Mouse (Mus musculus) cerebellum, adult 11 months (tissue): ENCODE data around the gene Cog5.
A peak's percentile ranks its signal among the peaks of the same experiment; 100 is the strongest.
"Not testable (repeated sequence)": the region's sequence is repeated elsewhere in the genome, so short reads cannot be mapped to it uniquely, and the experiment has no call there.

Source experiments
- DNase-seq: peaks from one replicate; pipeline ENCODE4 v3.0.0; 2022

Cog5 gene

DNA sequence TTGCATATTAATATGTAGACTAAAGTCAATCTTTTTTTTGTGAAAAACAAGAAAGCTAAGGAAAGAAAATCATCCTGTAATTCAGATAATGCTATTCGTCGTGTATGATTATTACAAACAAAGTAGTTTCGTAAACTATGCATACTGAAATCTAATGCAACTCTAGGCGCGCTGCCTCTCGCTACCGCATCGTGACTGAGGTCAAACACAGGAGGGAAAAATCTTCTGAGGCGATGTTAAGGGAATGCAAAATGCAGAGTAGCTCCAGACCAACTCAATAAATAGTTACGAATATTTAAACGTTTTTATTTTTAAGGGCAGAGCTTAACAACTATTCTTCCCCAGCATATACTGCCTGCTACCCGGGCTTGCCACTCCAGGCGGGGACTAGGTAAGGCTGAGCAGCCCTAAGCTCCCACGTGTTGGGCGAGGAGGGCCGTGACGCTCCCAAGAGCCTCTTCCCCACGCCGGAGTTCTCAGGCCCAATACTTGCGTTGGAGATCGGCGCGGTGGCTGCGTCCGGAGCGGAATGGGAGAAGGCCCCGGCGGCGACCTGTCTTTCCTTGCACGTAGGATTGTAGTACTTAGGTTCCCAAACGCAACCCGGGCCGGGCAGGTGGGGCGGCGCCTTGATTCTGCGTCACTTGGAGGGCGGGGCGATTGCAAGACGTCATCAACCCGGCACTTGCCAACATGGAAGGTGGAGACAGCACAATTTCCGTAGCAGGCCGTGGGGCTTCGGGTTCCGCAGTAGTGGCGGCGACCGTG is at the start of gene Cog5, which contains the start of gene Dus4l:
TSS of gene Cog5 (plus strand) at position 673 of the 768 bp plus-strand sequence.
TSS of gene Dus4l (minus strand) at position 630 of the 768 bp plus-strand sequence.
- DNase-seq, result peak; percentile 96

GRCm38 (mm10) chr12:31604894-31605293 is 49.8 kb upstream of the Cog5 start:
- no peak for DNase-seq

- no peak for DNase-seq
Measured at GRCm38 (mm10) chr12:31608138-31608537, 46.5 kb upstream of the Cog5 start.

DNA sequence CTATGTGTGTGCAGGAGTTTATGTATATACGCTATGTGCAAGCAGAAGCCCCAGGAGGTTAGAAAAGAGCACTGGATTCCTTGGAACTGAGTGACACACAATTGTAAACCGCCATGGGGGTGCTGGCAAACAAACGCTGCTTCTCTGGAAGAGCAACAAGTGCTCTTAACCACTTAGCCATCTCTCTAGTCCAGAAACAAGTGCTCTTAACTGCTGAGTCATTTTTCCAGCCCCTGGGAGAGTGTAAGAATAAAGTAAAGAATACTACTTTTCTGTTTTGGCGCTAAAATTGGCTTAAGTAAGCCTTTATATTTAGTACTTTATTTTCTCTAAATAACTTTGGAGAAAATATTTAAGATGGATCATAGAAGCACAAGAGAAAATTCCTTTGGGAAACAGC is 41.3 kb upstream of the Cog5 start:
- no peak for DNase-seq

GRCm38 (mm10) chr12:31620106-31620505 is 34.6 kb upstream of the Cog5 start:
- no peak for DNase-seq

- no peak for DNase-seq
Measured at GRCm38 (mm10) chr12:31625016-31625415, 29.7 kb upstream of the Cog5 start.

DNA sequence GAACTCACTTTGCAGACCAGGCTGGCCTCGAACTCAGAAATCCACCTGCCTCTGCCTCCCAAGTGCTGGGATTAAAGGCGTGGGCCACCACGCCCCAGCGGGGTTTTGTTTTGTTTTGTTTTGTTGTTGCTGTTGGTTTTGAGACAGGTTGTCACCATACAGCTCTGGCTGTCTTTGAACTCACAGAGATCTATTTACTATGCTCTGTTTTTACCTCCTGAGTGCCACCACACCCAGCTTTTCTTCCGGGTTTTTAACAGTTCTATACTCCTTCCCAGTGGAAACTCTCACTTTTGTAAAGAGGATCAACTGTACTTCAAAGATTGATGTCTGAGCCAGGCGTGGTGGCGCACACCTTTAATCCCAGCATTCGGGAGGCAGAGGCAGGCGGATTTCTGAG is 26.3 kb upstream of the Cog5 start:
- not testable (repeated sequence) for DNase-seq

GRCm38 (mm10) chr12:31633970-31634342 is 20.7 kb upstream of the Cog5 start:
- no peak for DNase-seq

GRCm38 (mm10) chr12:31634343-31635239 is 20.1 kb upstream of the Cog5 start, which contains the start of gene Bcap29:
Gene Bcap29, minus strand, starts transcription at chr12:31634658.
- peak; percentile 71 for DNase-seq

DNA sequence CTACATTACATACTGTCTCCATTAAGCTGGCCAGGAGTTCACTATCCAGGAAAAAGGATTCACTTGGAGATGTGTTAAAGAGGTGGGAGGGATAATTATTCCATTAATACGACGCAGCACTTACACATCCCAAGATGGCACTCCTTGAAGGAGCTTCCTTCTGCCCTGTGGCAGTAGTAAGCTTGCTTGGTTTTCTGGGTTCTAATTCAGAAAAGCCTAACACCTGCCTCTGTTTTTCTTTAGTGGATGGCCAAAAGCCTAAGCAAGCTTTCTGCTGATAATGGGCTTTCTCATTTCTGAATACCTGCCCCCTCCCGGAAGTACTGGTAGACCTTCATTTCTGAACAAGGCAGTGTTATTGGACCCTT is 19.4 kb upstream of the Cog5 start:
- peak; percentile 6 for DNase-seq

GRCm38 (mm10) chr12:31653611-31654010 is 1.1 kb upstream of the Cog5 start:
- DNase-seq, result no peak

DNA sequence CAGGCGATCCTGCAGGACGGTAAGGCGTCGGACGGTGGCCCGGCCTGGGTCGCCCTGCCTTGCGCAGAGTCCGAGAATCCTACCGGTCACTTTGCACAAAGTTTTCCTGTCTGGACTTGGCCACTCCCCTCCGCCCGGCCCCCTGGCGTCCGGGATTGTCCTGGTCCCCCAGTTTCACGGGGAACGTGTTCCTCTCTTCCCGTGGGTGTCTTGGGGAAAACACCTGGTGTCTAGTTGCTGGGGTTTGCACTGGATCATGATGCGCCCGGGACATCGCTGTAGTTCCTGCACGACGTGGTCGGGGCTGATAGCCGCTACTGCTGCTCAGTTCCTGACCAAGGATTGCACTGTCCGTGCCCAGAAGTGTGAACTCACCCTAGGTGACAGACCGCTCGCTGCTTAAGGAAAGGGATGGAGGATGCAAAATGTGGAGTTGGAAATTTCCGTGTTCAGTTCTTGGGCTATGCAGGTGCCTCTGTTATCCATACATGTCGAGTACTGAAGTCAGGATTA is 352 bp downstream of the Cog5 start:
- DNase-seq, result no peak

GRCm38 (mm10) chr12:31656841-31657240 is 2.2 kb downstream of the Cog5 start:
- DNase-seq, result no peak

DNA sequence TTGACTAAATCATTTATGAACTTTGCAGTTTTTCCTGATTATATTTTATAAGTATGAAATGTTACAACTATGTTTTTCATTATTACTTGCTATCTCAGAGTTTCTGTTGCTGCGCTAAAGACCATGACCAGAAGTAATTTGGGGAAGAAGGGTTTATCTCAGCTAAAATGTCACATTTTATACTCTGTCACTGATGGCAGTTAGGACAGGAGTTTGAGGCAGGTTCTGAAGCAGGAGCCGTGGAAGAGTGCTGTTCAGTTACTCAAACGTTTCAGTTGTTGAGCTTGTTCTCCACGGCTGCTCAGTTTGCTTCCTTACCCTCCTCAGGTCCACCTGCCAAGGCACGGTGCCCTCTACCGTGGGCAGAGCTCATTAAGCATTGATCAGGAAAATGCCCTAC is 11.3 kb downstream of the Cog5 start:
- no peak for DNase-seq

DNA sequence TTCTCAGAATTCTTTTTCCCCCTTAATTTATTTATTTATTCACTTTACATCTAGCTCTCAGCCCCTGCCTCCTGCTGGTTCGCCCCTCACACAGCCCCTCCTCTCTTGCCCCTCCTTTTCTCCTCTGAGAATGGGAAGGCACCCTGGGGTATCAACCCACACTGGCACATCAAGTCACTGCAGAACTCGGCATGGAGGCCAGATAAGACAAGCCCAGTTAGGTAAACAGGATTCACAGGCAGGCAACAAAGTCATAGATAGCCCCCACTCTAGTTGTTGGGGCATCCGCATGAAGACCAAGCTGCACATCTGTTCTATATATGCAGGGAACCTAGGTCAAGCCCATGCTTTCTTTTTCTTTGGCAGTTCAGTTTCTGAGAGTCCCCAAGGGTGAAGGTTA is 12.5 kb downstream of the Cog5 start:
- no peak for DNase-seq

- DNase-seq, result no peak
Measured at GRCm38 (mm10) chr12:31686679-31687078, 32.0 kb downstream of the Cog5 start.

- no peak for DNase-seq
Measured at GRCm38 (mm10) chr12:31693278-31693677, 38.6 kb downstream of the Cog5 start.

GRCm38 (mm10) chr12:31700623-31701347 is 46.1 kb downstream of the Cog5 start:
- no peak for DNase-seq

DNA sequence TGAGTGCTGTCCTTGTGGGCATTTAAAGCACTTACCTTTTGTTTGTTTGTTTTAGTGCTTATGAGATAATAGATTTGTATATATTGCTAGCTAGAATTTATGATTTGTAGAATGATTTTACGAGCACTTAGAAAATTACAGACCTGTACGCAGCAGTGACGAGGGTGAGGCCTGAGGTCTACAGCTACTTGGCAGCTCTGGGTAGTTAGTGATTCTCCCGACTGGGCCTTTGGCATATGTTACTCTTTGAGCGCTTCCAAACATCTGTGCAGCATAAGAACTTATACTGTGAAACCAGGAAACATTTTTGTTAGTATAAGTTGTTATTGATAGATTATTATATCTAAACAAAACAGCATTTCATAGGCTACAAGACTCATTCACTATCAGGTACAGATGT is 46.7 kb downstream of the Cog5 start:
- no peak for DNase-seq

DNA sequence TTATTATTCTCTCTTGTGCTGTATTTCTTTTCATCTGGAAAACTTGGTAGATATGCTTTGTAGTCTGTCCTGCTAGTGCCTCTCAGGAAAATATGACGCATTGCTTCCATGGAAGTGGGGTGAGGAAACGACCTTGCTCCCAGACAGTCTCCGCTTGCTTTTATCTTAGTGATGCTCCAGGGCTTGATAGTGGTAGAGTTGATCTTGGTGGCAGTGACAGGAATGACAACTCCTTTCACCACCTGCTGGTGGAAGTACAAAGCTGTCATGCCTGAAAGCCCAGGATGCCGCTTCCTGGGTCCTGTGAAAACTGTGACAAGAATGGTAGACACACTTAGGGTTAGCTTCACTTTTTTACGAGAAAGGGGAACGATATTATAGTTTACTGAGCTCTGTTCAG is 49.2 kb downstream of the Cog5 start:
- no peak for DNase-seq

DNA sequence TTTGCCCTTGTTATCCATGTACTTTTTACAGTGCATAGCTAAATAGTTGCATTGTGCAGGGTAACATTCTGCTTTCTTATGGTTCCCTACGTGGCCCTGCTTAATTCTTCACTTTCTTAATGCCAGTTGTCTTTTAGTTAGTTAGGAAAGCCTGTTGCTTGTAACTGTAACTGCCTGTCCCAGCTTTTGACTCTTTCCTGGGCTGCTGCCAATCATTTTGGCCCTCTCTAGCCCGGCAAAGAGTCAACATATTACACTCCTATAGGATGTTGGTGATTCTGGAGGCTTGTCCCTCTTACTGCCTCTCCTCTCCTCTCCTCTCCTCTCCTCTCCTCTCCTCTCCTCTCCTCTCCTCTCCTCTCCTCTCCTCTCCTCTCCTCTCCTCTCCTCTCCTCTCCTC is 51.5 kb downstream of the Cog5 start:
- DNase-seq, result no peak

- DNase-seq, result no peak
Measured at GRCm38 (mm10) chr12:31707531-31707930, 52.9 kb downstream of the Cog5 start.

DNA sequence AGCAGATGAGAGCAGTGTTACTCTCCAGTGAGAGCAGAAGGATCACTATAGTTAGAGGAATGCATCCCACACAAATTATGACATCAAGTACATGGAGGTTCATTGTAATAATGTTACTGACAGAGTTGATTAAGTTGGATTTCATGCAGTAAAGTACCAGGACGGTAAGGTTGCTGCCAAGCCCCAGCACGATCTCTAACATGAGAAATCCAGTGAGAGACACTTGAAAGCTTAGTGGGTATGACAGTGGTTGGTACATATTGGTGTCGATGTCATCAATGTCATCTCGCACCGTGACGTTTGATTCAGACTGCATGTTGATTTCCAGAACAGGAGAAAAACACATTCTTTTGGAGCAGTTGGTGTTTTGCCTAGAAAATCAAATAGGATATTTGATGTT is 55.0 kb downstream of the Cog5 start:
- DNase-seq, result no peak
